Mouse (Mus musculus) bone marrow macrophage, adult 2 months (primary cell): ENCODE measurements around the gene Ltbr. TPM values are rescaled to one million over a fixed set of nuclear protein-coding genes. Genes with fewer than 3 reads are reported as not detected.

Experiments
- H3K27ac ChIP-seq: 2 replicates; pipeline ENCODE4 v1.5.1; 2012; ENCODE audit warnings: low read depth, low read length; ENCODE audit not compliant: insufficient read depth
- H3K4me1 ChIP-seq: 2 replicates; pipeline ENCODE4 v1.6.1; 2012; ENCODE audit warnings: low read length; ENCODE audit not compliant: control insufficient read depth, insufficient read depth
- H3K4me3 ChIP-seq: 2 replicates; pipeline ENCODE4 v1.5.1; 2012; ENCODE audit warnings: mild to moderate bottlenecking, low read length, moderate library complexity; ENCODE audit not compliant: insufficient read depth
- CTCF ChIP-seq: IDR thresholded peaks from 2 replicates; pipeline ENCODE4 v1.5.1; 2012; ENCODE audit warnings: low read depth, mild to moderate bottlenecking, low read length, moderate library complexity
- POLR2A ChIP-seq: IDR thresholded peaks from 2 replicates; pipeline ENCODE4 v1.6.1; 2012; ENCODE audit warnings: mild to moderate bottlenecking, low read depth, low read length, borderline replicate concordance
- polyA plus RNA-seq: library from polyadenylated mRNA; stranded (reverse); fragments of >200 nt; gene quantifications from 2 replicates; pipeline ENCODE4 v1.2.4, GENCODE M21; 2012; ENCODE audit not compliant: missing spikeins, insufficient read depth, insufficient read length

Ltbr gene
- polyA plus RNA-seq, 1 experiment: 60.0 TPM

GRCm38 (mm10) chr6:125328243-125328642, 14.6 kb upstream of the Ltbr start:
- TF ChIP-seq CTCF (no peak; the same call in 1 of the 2 replicates), POLR2A (no peak)
- H3K4me3 ChIP-seq: no peak overlapping the region
- H3K4me1 ChIP-seq: peaks cover 11% of the 10 kb centered on the region
- no peak overlapping the region for H3K27ac ChIP-seq

GRCm38 (mm10) chr6:125325337-125325736, 11.7 kb upstream of the Ltbr start:
- no peak overlapping the region for H3K27ac ChIP-seq
- no peak overlapping the region for H3K4me3 ChIP-seq
- TF ChIP-seq CTCF (no peak), POLR2A (no peak)
- H3K4me1 ChIP-seq: no peaks in the 10 kb centered on the region

- Histone ChIP-seq H3K4me3 (no peak overlapping the region), H3K27ac (no peak overlapping the region), H3K4me1 (no peaks in the 10 kb centered on the region)
- no peak for TF ChIP-seq CTCF
- TF ChIP-seq POLR2A: no peak
Observed at GRCm38 (mm10) chr6:125323547-125323946, 9.9 kb upstream of the Ltbr start.

GRCm38 (mm10) chr6:125322794-125323193, 9.1 kb upstream of the Ltbr start:
- Histone ChIP-seq H3K4me3 (no peak overlapping the region), H3K27ac (no peak overlapping the region), H3K4me1 (no peaks in the 10 kb centered on the region)
- TF ChIP-seq CTCF (no peak), POLR2A (no peak)

- H3K4me1 ChIP-seq: no peaks in the 10 kb centered on the region
- TF ChIP-seq CTCF (no peak), POLR2A (no peak)
- no peak overlapping the region for H3K27ac ChIP-seq
- H3K4me3 ChIP-seq: no peak overlapping the region
Observed at GRCm38 (mm10) chr6:125321114-125321855, 7.6 kb upstream of the Ltbr start.

GRCm38 (mm10) chr6:125320323-125320722, 6.6 kb upstream of the Ltbr start, which contains the start of gene Scnn1a:
Gene Scnn1a, plus strand, starts transcription at chr6:125320659.
- TF ChIP-seq CTCF: no peak
- no peak for TF ChIP-seq POLR2A
- Histone ChIP-seq H3K4me3 (no peak within 1 kb of the TSS), H3K4me1 (no peaks in the 10 kb centered on the region), H3K27ac (no peak within 1 kb of the TSS)

GRCm38 (mm10) chr6:125319919-125320296, 6.2 kb upstream of the Ltbr start:
- Histone ChIP-seq H3K27ac (no peak overlapping the region), H3K4me1 (peaks cover under 1% of the 10 kb centered on the region; the same call in 1 of the 2 replicates), H3K4me3 (no peak overlapping the region)
- TF ChIP-seq CTCF: no peak
- TF ChIP-seq POLR2A: no peak

- TF ChIP-seq POLR2A: no peak
- no peak for TF ChIP-seq CTCF
- peaks cover 6% of the 10 kb centered on the region for H3K4me1 ChIP-seq
- H3K4me3 ChIP-seq: no peak overlapping the region
- no peak overlapping the region for H3K27ac ChIP-seq
Observed at GRCm38 (mm10) chr6:125318981-125319918, 5.6 kb upstream of the Ltbr start.

GRCm38 (mm10) chr6:125317077-125317476, 3.4 kb upstream of the Ltbr start:
- Histone ChIP-seq H3K4me1 (peaks cover 16% of the 10 kb centered on the region), H3K4me3 (no peak overlapping the region), H3K27ac (no peak overlapping the region)
- TF ChIP-seq CTCF: no peak
- no peak for TF ChIP-seq POLR2A

- H3K4me1 ChIP-seq: peaks cover 16% of the 10 kb centered on the region
- no peak for TF ChIP-seq CTCF
- no peak for TF ChIP-seq POLR2A
- no peak overlapping the region for H3K27ac ChIP-seq
- H3K4me3 ChIP-seq: no peak overlapping the region
Observed at GRCm38 (mm10) chr6:125314746-125315145, 1.1 kb upstream of the Ltbr start.
